Mouse (Mus musculus) heart, adult 9 months (tissue): Measurements from ENCODE around the gene Coro1b.
A peak's percentile ranks its signal among the peaks of the same experiment; 100 is the strongest.

ENCODE experiments used
- DNase-seq, 2 experiments: peaks; one replicate each; pipeline ENCODE4 v3.0.0; 2022; ENCODE audit warnings: low spot score in 2 of 2

Coro1b gene

GRCm38 (mm10) chr19:4142416-4143173, 5.8 kb upstream of the Coro1b start:
- no peak for DNase-seq

- DNase-seq: no peak
Observed at GRCm38 (mm10) chr19:4143759-4144268, 4.6 kb upstream of the Coro1b start, which contains the start of gene Cabp4. Gene Cabp4 (minus strand): TSS chr19:4144033.

GRCm38 (mm10) chr19:4144550-4145498, 3.6 kb upstream of the Coro1b start:
- DNase-seq: peak in 1 of 2 experiments; percentile 75

- no peak for DNase-seq
Observed at GRCm38 (mm10) chr19:4145936-4146335, 2.5 kb upstream of the Coro1b start.

- DNase-seq: no peak
Observed at GRCm38 (mm10) chr19:4146366-4147021, 1.9 kb upstream of the Coro1b start.

GRCm38 (mm10) chr19:4147022-4147405, 1.4 kb upstream of the Coro1b start:
- DNase-seq: no peak

- DNase-seq: no peak
Observed at GRCm38 (mm10) chr19:4147782-4148490, 483 bp upstream of the Coro1b start.

- DNase-seq: no peak
Observed at GRCm38 (mm10) chr19:4148819-4149218, 400 bp downstream of the Coro1b start.

GRCm38 (mm10) chr19:4149283-4149682, 864 bp downstream of the Coro1b start:
- DNase-seq: no peak

- no peak for DNase-seq
Observed at GRCm38 (mm10) chr19:4149764-4150461, 1.5 kb downstream of the Coro1b start.

GRCm38 (mm10) chr19:4150567-4151487, 2.4 kb downstream of the Coro1b start:
- no peak for DNase-seq

- no peak for DNase-seq
Observed at GRCm38 (mm10) chr19:4151488-4151860, 3.1 kb downstream of the Coro1b start.

GRCm38 (mm10) chr19:4151898-4152297, 3.5 kb downstream of the Coro1b start:
- no peak for DNase-seq

- DNase-seq: no peak
Observed at GRCm38 (mm10) chr19:4152445-4153231, 4.2 kb downstream of the Coro1b start.

- no peak for DNase-seq
Observed at GRCm38 (mm10) chr19:4153232-4153654, 4.8 kb downstream of the Coro1b start, which contains the start of gene Ptprcap. Gene Ptprcap (plus strand): TSS chr19:4153604.

GRCm38 (mm10) chr19:4154437-4155222, 6.2 kb downstream of the Coro1b start:
- DNase-seq: no peak

- DNase-seq: no peak
Observed at GRCm38 (mm10) chr19:4155223-4156072, 7.0 kb downstream of the Coro1b start.
